Mouse (Mus musculus) embryonic stem cell, embryonic (primary cell): ENCODE data around the gene Plcb4.

ENCODE experiments used
- CTCF ChIA-PET, 4 experiments: fragments of 300-600 bp in 2 of 4; fragments of 350-600 bp in 2 of 4; sonication (Branson Sonifier 250); formaldehyde crosslinking; loops; one replicate each; lab custom pipeline; 2022; ENCODE audit warnings: inconsistent platforms in 2 of 4; lab: Charles Lee
- POLR2A ChIA-PET, 4 experiments: fragments of 300-600 bp in 2 of 4; fragments of 350-600 bp in 2 of 4; sonication (Branson Sonifier 250); formaldehyde crosslinking; loops; one replicate each; lab custom pipeline; 2022; ENCODE audit warnings: antibody characterized with exemption in 4 of 4, inconsistent platforms in 1 of 4; lab: Charles Lee

The Plcb4 gene

GRCm38 (mm10) chr2:135838135-135838534, 179.3 kb downstream of the Plcb4 start:
- CTCF ChIA-PET: no interaction called here
- POLR2A ChIA-PET: interaction anchor here in 1 of 4 experiments (1.7 kb wide), 1 partner anchor 14 kb away, joined by 3 read pairs; no protein-coding TSS in a partner anchor

DNA sequence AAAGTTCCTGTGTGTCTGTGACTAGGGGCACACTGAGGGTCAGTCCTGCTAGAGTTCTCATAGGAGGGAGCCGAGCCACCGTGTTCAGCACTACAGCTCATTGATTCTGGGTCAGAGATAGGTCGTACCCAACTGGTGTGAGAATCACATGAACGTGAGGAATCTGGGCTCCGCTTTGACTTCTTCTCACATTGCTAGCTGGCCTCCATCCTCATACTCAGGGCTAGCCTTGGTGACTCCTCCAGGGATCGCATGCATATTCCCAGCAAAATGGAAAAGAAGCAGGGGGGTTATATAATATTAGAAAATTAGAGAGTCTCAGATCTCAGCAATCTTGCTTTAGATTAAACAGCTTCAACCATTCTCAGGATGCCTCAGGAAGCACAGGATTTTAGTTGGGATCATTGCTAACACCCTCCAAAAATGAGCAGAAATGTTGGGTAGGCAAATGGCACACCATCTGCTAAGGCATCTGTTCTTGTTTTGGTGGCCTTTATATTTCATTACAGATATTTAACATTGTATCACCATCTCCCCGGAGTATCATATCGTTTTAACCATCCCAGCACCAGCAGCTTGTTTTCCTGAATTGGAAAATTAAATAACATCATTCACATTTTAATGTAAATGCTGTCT, 180.0 kb downstream of the Plcb4 start:
- ChIA-PET POLR2A (interaction anchor here in 1 of 4 experiments (1.1 to 1.7 kb wide), 2 partner anchors 13 to 149 kb away, joined by 3 read pairs; no protein-coding TSS in a partner anchor), CTCF (no interaction called here)

DNA sequence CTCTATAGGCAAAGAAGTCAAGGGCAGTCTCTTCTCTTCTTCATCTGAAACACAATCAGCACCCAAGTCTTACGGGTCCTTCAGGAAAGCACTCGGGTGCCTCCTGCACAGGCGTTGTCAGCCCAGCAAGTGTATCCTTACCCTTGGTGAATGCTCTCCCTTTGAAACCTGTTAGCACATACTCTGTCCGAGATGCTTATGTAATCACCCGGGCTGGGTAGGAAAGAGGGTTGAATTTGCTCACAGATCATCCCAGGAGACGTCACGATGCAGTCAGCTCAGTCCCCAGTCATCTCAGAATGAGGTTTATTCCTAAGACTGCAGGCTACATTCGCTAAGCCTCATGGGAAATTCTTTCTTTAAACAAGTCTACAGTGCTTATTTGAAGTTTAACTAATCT, 184.9 kb downstream of the Plcb4 start:
- POLR2A ChIA-PET: interaction anchor here in 1 of 4 experiments (0.6 kb wide), 1 partner anchor 96 kb away, joined by 4 read pairs; no protein-coding TSS in a partner anchor

GRCm38 (mm10) chr2:135846903-135847302, 188.1 kb downstream of the Plcb4 start:
- ChIA-PET CTCF (no interaction called here), POLR2A (no interaction called here)

More for the DNA sequence above, 184.9 kb downstream of the Plcb4 start:
- CTCF ChIA-PET: no interaction called here

- ChIA-PET POLR2A (interaction anchor here in 1 of 4 experiments (1.5 kb wide), 1 partner anchor 9 kb away, joined by 3 read pairs; no protein-coding TSS in a partner anchor), CTCF (no interaction called here)
Observed at GRCm38 (mm10) chr2:135847738-135848137, 188.9 kb downstream of the Plcb4 start.

DNA sequence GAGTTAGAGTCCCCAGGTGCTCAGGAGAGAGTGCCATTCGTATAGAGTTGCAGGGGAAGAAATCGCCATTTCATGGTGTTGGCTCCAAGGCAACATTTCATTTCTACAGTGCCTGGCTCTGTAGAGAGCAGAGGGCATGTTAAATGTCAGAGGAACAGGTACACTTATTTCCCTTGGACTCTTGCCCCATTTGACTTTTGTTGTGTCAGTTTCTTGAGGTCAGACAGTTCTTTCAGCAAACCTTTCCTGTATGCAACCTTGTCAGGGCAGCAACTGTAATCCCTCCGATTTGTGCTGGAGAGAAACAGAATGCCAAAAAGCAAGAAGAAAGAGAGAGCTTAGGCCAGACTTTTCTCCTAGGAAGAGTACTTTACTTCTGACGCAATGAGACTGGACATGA, 189.4 kb downstream of the Plcb4 start:
- POLR2A ChIA-PET: interaction anchor here in 1 of 4 experiments (1.5 kb wide), 1 partner anchor 8 kb away, joined by 3 read pairs; no protein-coding TSS in a partner anchor
- CTCF ChIA-PET: no interaction called here

- ChIA-PET POLR2A (interaction anchor here in 2 of 4 experiments (0.9 kb wide), 2 partner anchors 14 to 19 kb away, joined by 3 read pairs; no protein-coding TSS in a partner anchor), CTCF (interaction anchor here in 1 of 4 experiments (0.6 kb wide), 1 partner anchor 19 kb away, joined by 3 read pairs; no protein-coding TSS in a partner anchor)
Observed at GRCm38 (mm10) chr2:135851964-135852363, 193.2 kb downstream of the Plcb4 start.

DNA sequence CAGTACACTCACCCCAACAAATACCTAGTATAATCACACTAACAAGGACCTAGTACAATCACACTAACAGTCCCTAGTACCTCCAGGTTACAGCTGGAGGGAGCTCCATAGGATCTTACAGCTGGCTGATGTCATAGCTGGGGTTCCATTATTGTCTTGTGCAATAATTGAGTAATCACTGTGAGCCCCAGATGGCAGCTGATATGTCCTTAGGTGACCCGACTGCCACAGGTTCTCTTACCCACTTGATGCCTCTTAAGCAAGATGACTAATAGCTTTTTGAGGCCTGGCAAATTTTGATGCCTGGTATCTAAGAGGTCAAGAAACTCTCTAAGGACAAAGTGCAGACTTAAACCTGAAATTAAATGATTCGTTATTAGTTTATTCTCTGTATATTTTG, 194.3 kb downstream of the Plcb4 start:
- ChIA-PET CTCF (no interaction called here), POLR2A (interaction anchor here in 1 of 4 experiments (0.6 to 1.3 kb wide), 2 partner anchors 38 to 139 kb away, joined by 3 read pairs; no protein-coding TSS in a partner anchor)

DNA sequence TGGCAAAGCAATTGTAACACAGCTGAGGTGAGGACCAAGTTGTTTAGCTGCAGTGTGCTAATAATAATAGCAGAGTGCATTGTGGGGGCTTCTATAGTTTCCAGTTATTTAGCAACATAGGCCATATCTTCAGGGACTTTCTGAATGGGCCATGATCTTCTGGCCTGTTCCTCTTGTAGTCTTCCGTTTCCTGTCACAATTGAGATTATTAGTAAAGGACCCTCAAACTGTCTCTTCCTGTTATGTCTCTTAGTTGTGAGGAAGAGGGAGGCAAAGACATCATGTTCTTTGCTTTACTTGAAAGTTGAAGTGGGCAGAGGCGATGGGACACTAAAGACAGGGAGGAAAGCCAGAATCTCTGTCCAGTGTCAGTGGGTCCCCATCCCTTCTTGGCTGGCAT, 195.2 kb downstream of the Plcb4 start:
- CTCF ChIA-PET: no interaction called here
- POLR2A ChIA-PET: interaction anchor here in 1 of 4 experiments (0.6 to 1.3 kb wide), 4 partner anchors 10 to 138 kb away, joined by 3 read pairs; no protein-coding TSS in a partner anchor

DNA sequence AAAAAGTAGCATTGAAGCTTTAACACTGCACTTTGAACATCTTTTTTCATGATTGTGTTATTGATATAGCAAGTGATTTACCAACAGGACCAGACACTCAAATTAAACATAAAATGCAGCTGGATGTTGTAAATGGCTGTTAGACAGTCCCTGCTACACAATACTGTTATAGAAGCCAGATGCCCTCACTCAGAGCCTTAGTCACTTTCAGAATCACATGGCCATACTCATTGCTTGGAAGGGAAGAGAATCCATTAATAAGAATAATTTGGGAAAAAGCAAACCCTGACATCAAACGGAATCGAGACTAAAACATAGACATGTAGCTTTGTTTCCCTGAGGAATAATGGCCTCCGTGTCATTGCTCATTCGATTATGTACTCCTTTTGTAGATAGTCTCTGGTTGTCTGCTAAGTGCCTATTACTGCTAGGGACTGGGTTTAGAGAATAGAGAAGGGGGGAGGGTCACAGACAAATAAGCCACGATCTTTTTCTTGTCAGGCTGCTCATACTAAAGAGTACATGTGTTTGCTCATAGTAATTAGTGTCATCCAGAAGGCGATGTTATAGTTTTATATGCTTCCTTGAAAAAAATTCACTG, 197.2 kb downstream of the Plcb4 start:
- CTCF ChIA-PET: no interaction called here

DNA sequence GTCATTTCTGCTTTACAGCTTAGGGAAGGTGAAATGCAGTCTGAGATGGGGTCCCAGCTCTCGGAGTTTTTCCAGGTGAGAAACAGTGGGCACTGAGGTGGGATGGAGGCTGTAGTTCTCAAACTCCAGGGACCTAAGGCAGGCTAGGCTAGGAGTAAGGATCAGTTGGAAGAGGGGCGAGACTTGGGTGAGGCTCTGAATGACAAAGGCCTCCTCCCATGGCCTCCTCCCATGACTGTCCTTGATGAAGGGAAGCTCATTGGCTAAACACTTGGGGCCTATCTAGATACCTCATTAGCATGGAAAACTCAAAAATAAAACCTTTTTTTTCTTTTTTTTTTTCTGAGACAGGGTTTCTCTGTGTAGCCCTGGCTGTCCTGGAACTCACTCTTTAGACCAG, 198.0 kb downstream of the Plcb4 start:
- ChIA-PET POLR2A (interaction anchor here in 2 of 4 experiments (1.1 to 1.4 kb wide), 4 partner anchors 9 to 25 kb away, joined by 3 to 5 read pairs (median 4); no protein-coding TSS in a partner anchor), CTCF (interaction anchor here in 1 of 4 experiments (0.6 kb wide), 1 partner anchor 152 kb away, joined by 3 read pairs; no protein-coding TSS in a partner anchor)

More for the DNA sequence above, 197.2 kb downstream of the Plcb4 start:
- POLR2A ChIA-PET: interaction anchor here in 2 of 4 experiments (0.9 to 1.4 kb wide), 5 partner anchors 8 to 197 kb away, joined by 3 to 5 read pairs (median 4); partner anchors contain the start of gene Plcb4 (in 1 of the 2)

GRCm38 (mm10) chr2:135861531-135862488, 203.0 kb downstream of the Plcb4 start:
- ChIA-PET CTCF (no interaction called here), POLR2A (interaction anchor here in 1 of 4 experiments (1.7 kb wide), 1 partner anchor 13 kb away, joined by 7 read pairs; no protein-coding TSS in a partner anchor)

DNA sequence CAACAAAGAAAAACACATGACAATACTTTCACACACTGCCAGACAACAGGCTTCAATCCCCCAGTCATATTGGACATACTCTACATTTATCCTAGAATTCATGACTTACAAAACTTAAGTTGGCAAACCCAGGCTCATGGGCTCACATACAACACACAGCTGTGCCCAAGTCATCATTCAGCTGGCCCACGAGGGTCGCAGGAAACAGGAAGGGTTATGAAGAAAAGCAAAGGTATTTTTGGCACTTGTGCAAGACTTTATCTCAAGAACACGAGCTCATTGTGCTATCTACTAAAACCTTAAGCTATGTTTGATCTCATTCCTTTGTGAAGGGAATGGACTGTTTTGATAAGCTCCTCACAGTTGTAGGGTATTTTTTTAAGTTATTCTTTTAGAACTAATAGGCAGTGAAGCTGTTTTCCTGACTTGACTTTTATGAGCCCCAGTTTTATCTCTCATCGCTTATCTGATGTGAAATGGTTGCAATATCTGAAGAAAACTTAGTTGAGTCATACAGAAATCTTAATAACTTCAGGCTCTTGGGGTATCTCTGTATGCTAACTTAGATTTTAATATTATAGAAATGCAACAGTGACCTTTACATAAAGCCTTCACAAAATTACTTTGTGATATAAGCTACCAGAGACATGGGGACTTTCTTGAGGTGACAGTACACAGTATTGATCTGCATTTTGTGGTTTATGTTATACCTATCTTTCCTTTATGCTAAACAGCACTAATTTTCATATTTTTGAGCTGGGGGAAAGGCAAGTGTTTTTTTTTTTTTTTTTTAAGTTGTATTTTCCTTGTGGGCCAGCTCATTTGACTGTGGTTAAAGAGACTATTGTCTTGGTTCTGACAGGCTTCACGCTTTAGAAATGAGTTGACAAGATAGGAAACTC, 203.9 kb downstream of the Plcb4 start:
- POLR2A ChIA-PET: interaction anchor here in 1 of 4 experiments (0.7 to 1.7 kb wide), 2 partner anchors 12 to 150 kb away, joined by 5 to 7 read pairs; no protein-coding TSS in a partner anchor

GRCm38 (mm10) chr2:135863391-135864076, 204.7 kb downstream of the Plcb4 start:
- CTCF ChIA-PET: no interaction called here
- POLR2A ChIA-PET: interaction anchor here in 1 of 4 experiments (0.7 to 1.7 kb wide), 3 partner anchors 9 to 151 kb away, joined by 3 to 7 read pairs (median 5); no protein-coding TSS in a partner anchor

More for the DNA sequence above, 203.9 kb downstream of the Plcb4 start:
- CTCF ChIA-PET: no interaction called here

- ChIA-PET CTCF (no interaction called here), POLR2A (interaction anchor here in 1 of 4 experiments (0.8 kb wide), 1 partner anchor 13 kb away, joined by 3 read pairs; no protein-coding TSS in a partner anchor)
Observed at GRCm38 (mm10) chr2:135866421-135866820, 207.6 kb downstream of the Plcb4 start.

- CTCF ChIA-PET: no interaction called here
- POLR2A ChIA-PET: interaction anchor here in 1 of 4 experiments (0.8 to 1.0 kb wide), 2 partner anchors 10 to 13 kb away, joined by 3 to 5 read pairs; no protein-coding TSS in a partner anchor
Observed at GRCm38 (mm10) chr2:135866838-135867237, 208.0 kb downstream of the Plcb4 start.
